Mouse (Mus musculus): Measurements from ENCODE around the gene Chst11. TPM values are rescaled to one million over a fixed set of nuclear protein-coding genes. Genes with fewer than 3 reads are reported as not detected.

Gene Chst11
- polyA plus RNA-seq, 1 experiment from 2014 or later: 3.2 TPM

GRCm38 (mm10) chr10:82964491-82964890, 20.8 kb upstream of the Chst11 start:
- Histone ChIP-seq H3K4me3 (ENCODE audit: low read depth, low read length) (no peak overlapping the region), H3K9ac (ENCODE audit: low read depth, low read length) (no peak overlapping the region), H3K36me3 (ENCODE audit: control insufficient read depth, insufficient read depth, low read length) (no peaks in the 10 kb centered on the region), H3K27ac (ENCODE audit: low read length) (no peak overlapping the region), H3K4me2 (ENCODE audit: low read length) (no peak overlapping the region), H3K27me3 (ENCODE audit: control insufficient read depth, insufficient read depth, low read depth, low read length) (no peaks in the 10 kb centered on the region), H3K4me1 (ENCODE audit: control insufficient read depth, insufficient read depth, low read length) (no peaks in the 10 kb centered on the region), H3K9me3 (replicated peaks; ENCODE audit: control insufficient read depth, low read length, poor library complexity, severe bottlenecking) (no peaks in the 10 kb centered on the region)
- WGBS: 82% methylated on average over 7 of the region's 7 CpGs
- ATAC-seq: no peak

- no peak for ATAC-seq
- no peak overlapping the region for H3K27ac ChIP-seq (ENCODE audit: low read length)
- H3K27me3 ChIP-seq (ENCODE audit: control insufficient read depth, insufficient read depth, low read depth, low read length): no peaks in the 10 kb centered on the region
- H3K4me2 ChIP-seq (ENCODE audit: low read length): no peak overlapping the region
- no peak overlapping the region for H3K4me3 ChIP-seq (ENCODE audit: low read depth, low read length)
- H3K9ac ChIP-seq (ENCODE audit: low read depth, low read length): no peak overlapping the region
- no peaks in the 10 kb centered on the region for H3K9me3 ChIP-seq (replicated peaks; ENCODE audit: control insufficient read depth, low read length, poor library complexity, severe bottlenecking)
- no peaks in the 10 kb centered on the region for H3K36me3 ChIP-seq (ENCODE audit: control insufficient read depth, insufficient read depth, low read length)
- H3K4me1 ChIP-seq (ENCODE audit: control insufficient read depth, insufficient read depth, low read length): no peaks in the 10 kb centered on the region
- WGBS: 89% methylated on average over 7 of the region's 7 CpGs
Measured at GRCm38 (mm10) chr10:82966672-82967071, 18.6 kb upstream of the Chst11 start.

- no peaks in the 10 kb centered on the region for H3K27me3 ChIP-seq (ENCODE audit: control insufficient read depth, insufficient read depth, low read depth, low read length)
- no peak overlapping the region for H3K4me3 ChIP-seq (ENCODE audit: low read depth, low read length)
- no peak overlapping the region for H3K27ac ChIP-seq (ENCODE audit: low read length)
- no peak for ATAC-seq
- no peak overlapping the region for H3K4me2 ChIP-seq (ENCODE audit: low read length)
- WGBS: 66% methylated on average over 5 of the region's 5 CpGs
- no peaks in the 10 kb centered on the region for H3K9me3 ChIP-seq (replicated peaks; ENCODE audit: control insufficient read depth, low read length, poor library complexity, severe bottlenecking)
- H3K9ac ChIP-seq (ENCODE audit: low read depth, low read length): no peak overlapping the region
- H3K36me3 ChIP-seq (ENCODE audit: control insufficient read depth, insufficient read depth, low read length): no peaks in the 10 kb centered on the region
- no peaks in the 10 kb centered on the region for H3K4me1 ChIP-seq (ENCODE audit: control insufficient read depth, insufficient read depth, low read length)
Measured at GRCm38 (mm10) chr10:82969612-82970011, 15.7 kb upstream of the Chst11 start.

GRCm38 (mm10) chr10:82971549-82971948, 13.7 kb upstream of the Chst11 start:
- ATAC-seq: no peak
- no peaks in the 10 kb centered on the region for H3K27me3 ChIP-seq (ENCODE audit: control insufficient read depth, insufficient read depth, low read depth, low read length)
- H3K27ac ChIP-seq (ENCODE audit: low read length): no peak overlapping the region
- WGBS: 83% methylated on average over 11 of the region's 11 CpGs
- no peaks in the 10 kb centered on the region for H3K36me3 ChIP-seq (ENCODE audit: control insufficient read depth, insufficient read depth, low read length)
- H3K4me2 ChIP-seq (ENCODE audit: low read length): no peak overlapping the region
- H3K9me3 ChIP-seq (replicated peaks; ENCODE audit: control insufficient read depth, low read length, poor library complexity, severe bottlenecking): no peaks in the 10 kb centered on the region
- H3K9ac ChIP-seq (ENCODE audit: low read depth, low read length): no peak overlapping the region
- H3K4me1 ChIP-seq (ENCODE audit: control insufficient read depth, insufficient read depth, low read length): no peaks in the 10 kb centered on the region
- no peak overlapping the region for H3K4me3 ChIP-seq (ENCODE audit: low read depth, low read length)

- no peak for ATAC-seq
- no peaks in the 10 kb centered on the region for H3K9me3 ChIP-seq (replicated peaks; ENCODE audit: control insufficient read depth, low read length, poor library complexity, severe bottlenecking)
- WGBS: 74% methylated on average over 5 of the region's 5 CpGs
- no peaks in the 10 kb centered on the region for H3K4me1 ChIP-seq (ENCODE audit: control insufficient read depth, insufficient read depth, low read length)
- H3K9ac ChIP-seq (ENCODE audit: low read depth, low read length): no peak overlapping the region
- H3K4me2 ChIP-seq (ENCODE audit: low read length): no peak overlapping the region
- no peak overlapping the region for H3K4me3 ChIP-seq (ENCODE audit: low read depth, low read length)
- H3K27me3 ChIP-seq (ENCODE audit: control insufficient read depth, insufficient read depth, low read depth, low read length): no peaks in the 10 kb centered on the region
- no peak overlapping the region for H3K27ac ChIP-seq (ENCODE audit: low read length)
- no peaks in the 10 kb centered on the region for H3K36me3 ChIP-seq (ENCODE audit: control insufficient read depth, insufficient read depth, low read length)
Measured at GRCm38 (mm10) chr10:82974201-82974600, 11.1 kb upstream of the Chst11 start.

GRCm38 (mm10) chr10:82974627-82975177, 10.6 kb upstream of the Chst11 start:
- Histone ChIP-seq H3K4me1 (ENCODE audit: control insufficient read depth, insufficient read depth, low read length) (no peaks in the 10 kb centered on the region), H3K4me3 (ENCODE audit: low read depth, low read length) (no peak overlapping the region), H3K27ac (ENCODE audit: low read length) (no peak overlapping the region), H3K9ac (ENCODE audit: low read depth, low read length) (no peak overlapping the region), H3K9me3 (replicated peaks; ENCODE audit: control insufficient read depth, low read length, poor library complexity, severe bottlenecking) (no peaks in the 10 kb centered on the region), H3K36me3 (ENCODE audit: control insufficient read depth, insufficient read depth, low read length) (no peaks in the 10 kb centered on the region), H3K27me3 (ENCODE audit: control insufficient read depth, insufficient read depth, low read depth, low read length) (no peaks in the 10 kb centered on the region), H3K4me2 (ENCODE audit: low read length) (no peak overlapping the region)
- no peak for ATAC-seq
- WGBS: 67% methylated on average over 6 of the region's 6 CpGs

GRCm38 (mm10) chr10:82975806-82976205, 9.5 kb upstream of the Chst11 start:
- Histone ChIP-seq H3K27ac (ENCODE audit: low read length) (no peak overlapping the region), H3K9me3 (replicated peaks; ENCODE audit: control insufficient read depth, low read length, poor library complexity, severe bottlenecking) (no peaks in the 10 kb centered on the region), H3K4me3 (ENCODE audit: low read depth, low read length) (no peak overlapping the region), H3K4me1 (ENCODE audit: control insufficient read depth, insufficient read depth, low read length) (no peaks in the 10 kb centered on the region), H3K9ac (ENCODE audit: low read depth, low read length) (no peak overlapping the region), H3K36me3 (ENCODE audit: control insufficient read depth, insufficient read depth, low read length) (no peaks in the 10 kb centered on the region), H3K4me2 (ENCODE audit: low read length) (no peak overlapping the region), H3K27me3 (ENCODE audit: control insufficient read depth, insufficient read depth, low read depth, low read length) (no peaks in the 10 kb centered on the region)
- 89% methylated on average over 15 of the region's 15 CpGs for WGBS
- no peak for ATAC-seq

- Histone ChIP-seq H3K4me3 (ENCODE audit: low read depth, low read length) (no peak overlapping the region), H3K27ac (ENCODE audit: low read length) (no peak overlapping the region), H3K27me3 (ENCODE audit: control insufficient read depth, insufficient read depth, low read depth, low read length) (no peaks in the 10 kb centered on the region), H3K4me2 (ENCODE audit: low read length) (no peak overlapping the region), H3K9ac (ENCODE audit: low read depth, low read length) (no peak overlapping the region), H3K4me1 (ENCODE audit: control insufficient read depth, insufficient read depth, low read length) (peaks cover 10% of the 10 kb centered on the region), H3K9me3 (replicated peaks; ENCODE audit: control insufficient read depth, low read length, poor library complexity, severe bottlenecking) (no peaks in the 10 kb centered on the region), H3K36me3 (ENCODE audit: control insufficient read depth, insufficient read depth, low read length) (no peaks in the 10 kb centered on the region)
- ATAC-seq: no peak
- 87% methylated on average over 3 of the region's 3 CpGs for WGBS
Measured at GRCm38 (mm10) chr10:82982286-82982685, 3.0 kb upstream of the Chst11 start.

GRCm38 (mm10) chr10:82985700-82986131, 418 bp downstream of the Chst11 start:
- H3K4me3 ChIP-seq (ENCODE audit: low read depth, low read length): peak overlapping the region; percentile 84
- under 1% methylated on average over 31 of the region's 32 CpGs for WGBS
- peak overlapping the region; percentile 93 for H3K4me2 ChIP-seq (ENCODE audit: low read length)
- H3K36me3 ChIP-seq (ENCODE audit: control insufficient read depth, insufficient read depth, low read length): no peaks in the 10 kb centered on the region
- ATAC-seq: peak; percentile 33
- H3K4me1 ChIP-seq (ENCODE audit: control insufficient read depth, insufficient read depth, low read length): peaks cover 26% of the 10 kb centered on the region
- no peaks in the 10 kb centered on the region for H3K27me3 ChIP-seq (ENCODE audit: control insufficient read depth, insufficient read depth, low read depth, low read length)
- peak overlapping the region; percentile 87 for H3K9ac ChIP-seq (ENCODE audit: low read depth, low read length)
- H3K9me3 ChIP-seq (replicated peaks; ENCODE audit: control insufficient read depth, low read length, poor library complexity, severe bottlenecking): no peaks in the 10 kb centered on the region
- peak overlapping the region; percentile 88 for H3K27ac ChIP-seq (ENCODE audit: low read length)

Measured in midbrain, embryonic 16.5 days (tissue).